ENCODE assay signal across 17 mouse cellular contexts in the genomic region with DNA sequence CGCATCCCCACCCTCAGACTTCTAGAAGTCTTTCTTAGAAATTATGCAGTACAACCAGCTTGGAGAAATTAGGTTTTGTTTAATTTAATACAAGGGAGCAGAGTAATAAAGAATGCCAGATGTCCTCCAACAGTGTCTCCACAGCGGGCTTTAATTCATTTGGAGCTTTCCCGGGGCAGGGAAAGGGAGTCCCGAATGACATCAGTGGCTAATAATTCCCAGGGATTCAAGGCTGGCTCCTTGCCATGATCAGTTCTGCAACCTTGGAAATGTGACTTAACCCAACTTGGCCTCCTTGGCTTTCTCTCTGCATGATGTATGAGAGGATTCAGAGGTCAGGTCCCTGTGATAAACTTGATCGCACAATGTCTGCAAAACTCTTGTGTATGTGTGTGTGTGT. TPM values are rescaled to one million over a fixed set of nuclear protein-coding genes. Genes with fewer than 3 reads are reported as not detected.
A peak's percentile ranks its signal among the peaks of the same experiment; 100 is the strongest.
DNase-seq lines count a peak whose midpoint lies in the region; ATAC-seq and TF ChIP-seq lines count a peak whose summit lies in the region.
"Had no signal": no experiment of that assay in that cellular context is flagged by ENCODE, and none has a peak within 500 bp of the region (broad histone marks: within the 10 kb centered on the region; RNA-seq: fewer than 3 reads in every experiment).

No protein-coding gene starts in this region.

- TF ChIP-seq CTCF in heart, adult 2 months (IDR thresholded peaks at IDR 0.05): no peak

- DNase-seq in heart, postnatal 4 days: peak; percentile 37
- no peak for DNase-seq in heart, adult 2 months
- peak; percentile 4 for DNase-seq in lung, postnatal 10 days
- DNase-seq in lung, postnatal 25 days (ENCODE audit: low spot score): no peak
- DNase-seq in adrenal gland, postnatal 36 days: peak; percentile 56 to 61
- DNase-seq in testis, postnatal 10 days (ENCODE audit: low spot score): peak; percentile 53
- DNase-seq: cerebellum, adult 9-11 months; embryo, embryonic 11 days; kidney, adult 11 months; layer of hippocampus, adult 9-11 months; thymus, adult 18-20 months had no signal

- ATAC-seq in forebrain, embryonic 13.5 days: no peak
- ATAC-seq: lung, postnatal 0 days had no signal

- no peak for TF ChIP-seq POLR2A in heart, adult 2 months (IDR thresholded peaks at IDR 0.05; ENCODE audit: insufficient read depth, low read depth, low read length)

- H3K79me2 ChIP-seq in heart, adult 2 months (replicated peaks; ENCODE audit: control insufficient read depth, insufficient read depth, low read length): no peaks in the 10 kb centered on the region

- H3K4me1 ChIP-seq in heart, adult 2 months (ENCODE audit: control insufficient read depth, insufficient read depth, low read length): no peaks in the 10 kb centered on the region
- H3K4me1 ChIP-seq in forebrain, embryonic 13.5 days: peaks cover 12% of the 10 kb centered on the region; the same call in 1 of the 2 replicates

- H3K36me3 ChIP-seq in heart, adult 2 months (ENCODE audit: control insufficient read depth, insufficient read depth, low read length): no peaks in the 10 kb centered on the region
- no peaks in the 10 kb centered on the region for H3K36me3 ChIP-seq in forebrain, embryonic 13.5 days (ENCODE audit: poor library complexity, severe bottlenecking)
- H3K36me3 ChIP-seq: limb, embryonic 13.5 days; neural tube, embryonic 15.5 days had no signal

- 43% methylated on average over 5 of the region's 5 CpGs for WGBS in heart, adult 2 months
- WGBS in forebrain, embryonic 13.5 days: 68% methylated on average over 5 of the region's 5 CpGs

- H3K9ac ChIP-seq in heart, adult 2 months (ENCODE audit: low read depth, low read length): no peak overlapping the region
- no peak overlapping the region for H3K9ac ChIP-seq in forebrain, embryonic 13.5 days
- H3K9ac ChIP-seq: limb, embryonic 13.5 days; neural tube, embryonic 15.5 days had no signal

- intact Hi-C loops in heart, adult 2 months (cut with DNase I): no loop called here

- no peak overlapping the region for H3K4me2 ChIP-seq in forebrain, embryonic 13.5 days
- H3K4me2 ChIP-seq: heart, embryonic 11.5 days; limb, embryonic 13.5 days; neural tube, embryonic 15.5 days had no signal

- H3K9me3 ChIP-seq in forebrain, embryonic 13.5 days (replicated peaks): 0 out of 2 replicates have a peak, but pooled peaks cover 3% of the 10 kb centered on the region
- H3K9me3 ChIP-seq: neural tube, embryonic 15.5 days had no signal

- no peak for TF ChIP-seq EP300 in heart, adult 2 months (IDR thresholded peaks at IDR 0.05; ENCODE audit: insufficient read depth, low read depth, low read length)

- no peak overlapping the region for H3K27ac ChIP-seq in heart, adult 2 months
- H3K27ac ChIP-seq in forebrain, embryonic 13.5 days: no peak overlapping the region
- H3K27ac ChIP-seq: limb, embryonic 13.5 days; neural tube, embryonic 15.5 days had no signal

- no peaks in the 10 kb centered on the region for H3K27me3 ChIP-seq in heart, adult 2 months (ENCODE audit: control insufficient read depth, insufficient read depth, low read length)
- 0 out of 2 replicates have a peak, but pooled peaks cover 3% of the 10 kb centered on the region for H3K27me3 ChIP-seq in forebrain, embryonic 13.5 days
- H3K27me3 ChIP-seq: neural tube, embryonic 15.5 days had no signal

- no peak overlapping the region for H3K4me3 ChIP-seq in heart, adult 2 months
- no peak overlapping the region for H3K4me3 ChIP-seq in forebrain, embryonic 13.5 days
- H3K4me3 ChIP-seq: limb, embryonic 13.5 days; neural tube, embryonic 15.5 days had no signal

RNA-seq across cellular contexts. Expression of a gene that starts 3.7 kb away (rescaled TPM):
- total RNA-seq in heart, postnatal 4 days (2021): 1 to 10 TPM; 1.9 to 2.9 TPM
- total RNA-seq in heart, adult 2 months (2021): under 1 TPM; 0.45 to 0.70 TPM
- 0.27 and 1.4 TPM in 2 replicates for polyA plus RNA-seq in heart, adult 2 months (2012; rRNA removed)
- 1 to 10 TPM; 4.3 to 6.0 TPM for total RNA-seq in adrenal gland, postnatal 36 days (2021)
- polyA plus RNA-seq in forebrain, embryonic 13.5 days (2015; fragmentation: Nextera tagmentation; extraction: Ambion mirVana): 26.4 and 27.5 TPM in 2 replicates
- total RNA-seq: MEL had no signal

Comparison
In these comparisons a context has a peak if more than half of its experiments do, and no peak if none do; other contexts are left out.
1. DNase-seq: peak in heart, postnatal 4 days (single experiment), lung, postnatal 10 days (single experiment), adrenal gland, postnatal 36 days (2 of 2) and testis, postnatal 10 days (single experiment); none in heart, adult 2 months (0 of 2) and lung, postnatal 25 days (single experiment).